Mouse (Mus musculus): ENCODE measurements around the gene Taf1d. TPM values are rescaled to one million over a fixed set of nuclear protein-coding genes. Genes with fewer than 3 reads are reported as not detected.

The Taf1d gene
- polyA plus RNA-seq, 1 experiment from 2014 or later, result 64.0 TPM

- peak overlapping the region; percentile 72 for H3K4me2 ChIP-seq (replicated peaks; ENCODE audit: low read depth, low read length)
- peak overlapping the region; percentile 87 for H3K4me3 ChIP-seq (ENCODE audit: low read depth, low read length)
- DNase-seq (ENCODE audit: low spot score), result no peak
- ATAC-seq (ENCODE audit: low FRiP score), result peak; percentile 60; the same call in 1 of the 2 replicates
- peak overlapping the region; percentile 86 for H3K9ac ChIP-seq (ENCODE audit: low read depth, low read length)
- H3K27ac ChIP-seq (ENCODE audit: low read depth, low read length), result peak overlapping the region; percentile 42; the same call in 1 of the 2 replicates
- H3K27me3 ChIP-seq (ENCODE audit: control insufficient read depth, insufficient read depth, low read length), result no peaks in the 10 kb centered on the region
- H3K36me3 ChIP-seq (ENCODE audit: control insufficient read depth, insufficient read depth, low read length), result no peaks in the 10 kb centered on the region
- H3K9me3 ChIP-seq (ENCODE audit: control insufficient read depth, low read length), result no peaks in the 10 kb centered on the region
- WGBS, result 1% methylated on average over 9 of the region's 9 CpGs
- H3K4me1 ChIP-seq (replicated peaks; ENCODE audit: control insufficient read depth, insufficient read depth, low read length), result no peaks in the 10 kb centered on the region
These were observed 51.0 kb downstream of the Taf1d start for GRCm38 (mm10) chr9:15356916-15357483.

GRCm38 (mm10) chr9:15357484-15358275 lies 51.7 kb downstream of the Taf1d start, which contains the start of gene Cep295:
TSS of gene Cep295 (minus strand) at chr9:15357788.
- 3% methylated on average over 58 of the region's 60 CpGs for whole genome bisulfite sequencing
- ATAC-seq (ENCODE audit: low FRiP score) (peak; percentile 100), DNase-seq (ENCODE audit: low spot score) (peak; percentile 97)
- Histone ChIP-seq H3K9me3 (ENCODE audit: control insufficient read depth, low read length) (no peaks in the 10 kb centered on the region), H3K4me1 (replicated peaks; ENCODE audit: control insufficient read depth, insufficient read depth, low read length) (no peaks in the 10 kb centered on the region), H3K27ac (ENCODE audit: low read depth, low read length) (peak within 1 kb of the TSS; percentile 42), H3K4me2 (replicated peaks; ENCODE audit: low read depth, low read length) (peak within 1 kb of the TSS; percentile 72), H3K27me3 (ENCODE audit: control insufficient read depth, insufficient read depth, low read length) (no peaks in the 10 kb centered on the region), H3K4me3 (ENCODE audit: low read depth, low read length) (peak within 1 kb of the TSS; percentile 87), H3K36me3 (ENCODE audit: control insufficient read depth, insufficient read depth, low read length) (no peaks in the 10 kb centered on the region), H3K9ac (ENCODE audit: low read depth, low read length) (peak within 1 kb of the TSS; percentile 86)

- Histone ChIP-seq H3K27ac (ENCODE audit: low read depth, low read length) (no peak overlapping the region), H3K4me3 (ENCODE audit: low read depth, low read length) (no peak overlapping the region), H3K4me1 (replicated peaks; ENCODE audit: control insufficient read depth, insufficient read depth, low read length) (no peaks in the 10 kb centered on the region), H3K9ac (ENCODE audit: low read depth, low read length) (no peak overlapping the region), H3K27me3 (ENCODE audit: control insufficient read depth, insufficient read depth, low read length) (no peaks in the 10 kb centered on the region), H3K36me3 (ENCODE audit: control insufficient read depth, insufficient read depth, low read length) (no peaks in the 10 kb centered on the region), H3K4me2 (replicated peaks; ENCODE audit: low read depth, low read length) (no peak overlapping the region), H3K9me3 (ENCODE audit: control insufficient read depth, low read length) (no peaks in the 10 kb centered on the region)
- DNase-seq (ENCODE audit: low spot score) (no peak), ATAC-seq (ENCODE audit: low FRiP score) (no peak)
- WGBS, result 93% methylated on average over 1 of the region's 1 CpGs
These were observed 58.8 kb downstream of the Taf1d start for GRCm38 (mm10) chr9:15364843-15365242.

- Histone ChIP-seq H3K4me2 (replicated peaks; ENCODE audit: low read depth, low read length) (no peak overlapping the region), H3K27me3 (ENCODE audit: control insufficient read depth, insufficient read depth, low read length) (no peaks in the 10 kb centered on the region), H3K9me3 (ENCODE audit: control insufficient read depth, low read length) (no peaks in the 10 kb centered on the region), H3K27ac (ENCODE audit: low read depth, low read length) (no peak overlapping the region), H3K4me1 (replicated peaks; ENCODE audit: control insufficient read depth, insufficient read depth, low read length) (no peaks in the 10 kb centered on the region), H3K4me3 (ENCODE audit: low read depth, low read length) (no peak overlapping the region), H3K36me3 (ENCODE audit: control insufficient read depth, insufficient read depth, low read length) (no peaks in the 10 kb centered on the region), H3K9ac (ENCODE audit: low read depth, low read length) (no peak overlapping the region)
- DNase-seq (ENCODE audit: low spot score) (peak; percentile 13), ATAC-seq (ENCODE audit: low FRiP score) (no peak; the same call in 1 of the 2 replicates)
- WGBS, result 78% methylated on average over 1 of the region's 1 CpGs
These were observed 59.8 kb downstream of the Taf1d start for GRCm38 (mm10) chr9:15365856-15366255.

- no peak overlapping the region for H3K4me3 ChIP-seq (ENCODE audit: low read depth, low read length)
- no peaks in the 10 kb centered on the region for H3K36me3 ChIP-seq (ENCODE audit: control insufficient read depth, insufficient read depth, low read length)
- H3K4me2 ChIP-seq (replicated peaks; ENCODE audit: low read depth, low read length), result no peak overlapping the region
- WGBS, result 60% methylated on average over 2 of the region's 2 CpGs
- no peak overlapping the region for H3K9ac ChIP-seq (ENCODE audit: low read depth, low read length)
- DNase-seq (ENCODE audit: low spot score) (no peak), ATAC-seq (ENCODE audit: low FRiP score) (no peak)
- no peaks in the 10 kb centered on the region for H3K9me3 ChIP-seq (ENCODE audit: control insufficient read depth, low read length)
- H3K4me1 ChIP-seq (replicated peaks; ENCODE audit: control insufficient read depth, insufficient read depth, low read length), result no peaks in the 10 kb centered on the region
- H3K27ac ChIP-seq (ENCODE audit: low read depth, low read length), result no peak overlapping the region
- H3K27me3 ChIP-seq (ENCODE audit: control insufficient read depth, insufficient read depth, low read length), result no peaks in the 10 kb centered on the region
These were observed 60.2 kb downstream of the Taf1d start for GRCm38 (mm10) chr9:15366260-15366659.

Other genes with a start within 250 kb of the Taf1d start
- not detected in 2 replicates for gene Hephl1, start 194.1 kb upstream of the Taf1d start, polyA plus RNA-seq (2014; fragmentation: Nextera tagmentation; extraction: Ambion mirVana)
- gene Vstm5, start 67.2 kb upstream of the Taf1d start, polyA plus RNA-seq (2014; fragmentation: Nextera tagmentation; extraction: Ambion mirVana), result 1.8 and 2.1 TPM in 2 replicates
- 37.3 and 41.2 TPM in 2 replicates for gene Med17, start 26.3 kb upstream of the Taf1d start, polyA plus RNA-seq (2014; fragmentation: Nextera tagmentation; extraction: Ambion mirVana)
- gene 4931406C07Rik, start 234 bp downstream of the Taf1d start, polyA plus RNA-seq (2014; fragmentation: Nextera tagmentation; extraction: Ambion mirVana), result 7.0 and 8.0 TPM in 2 replicates
- 23.0 and 24.8 TPM in 2 replicates for gene Cep295, start 51.6 kb downstream of the Taf1d start, polyA plus RNA-seq (2014; fragmentation: Nextera tagmentation; extraction: Ambion mirVana)
- 2.0 and 2.8 TPM in 2 replicates for gene Smco4, start 187.2 kb downstream of the Taf1d start, polyA plus RNA-seq (2014; fragmentation: Nextera tagmentation; extraction: Ambion mirVana)